Mouse (Mus musculus) megakaryocyte, embryonic 14.5 days (primary cell): Measurements from ENCODE around the gene Usp27x.

ENCODE experiments used
- FLI1 ChIP-seq: IDR thresholded peaks from 2 replicates; pipeline ENCODE4 v1.6.1; 2012; ENCODE audit warnings: low read length, inconsistent platforms, mixed read lengths
- GATA1 ChIP-seq: IDR thresholded peaks from 3 replicates; pipeline ENCODE4 v1.6.1; 2012; ENCODE audit warnings: mixed read lengths, low read length, inconsistent platforms, borderline replicate concordance

DNA sequence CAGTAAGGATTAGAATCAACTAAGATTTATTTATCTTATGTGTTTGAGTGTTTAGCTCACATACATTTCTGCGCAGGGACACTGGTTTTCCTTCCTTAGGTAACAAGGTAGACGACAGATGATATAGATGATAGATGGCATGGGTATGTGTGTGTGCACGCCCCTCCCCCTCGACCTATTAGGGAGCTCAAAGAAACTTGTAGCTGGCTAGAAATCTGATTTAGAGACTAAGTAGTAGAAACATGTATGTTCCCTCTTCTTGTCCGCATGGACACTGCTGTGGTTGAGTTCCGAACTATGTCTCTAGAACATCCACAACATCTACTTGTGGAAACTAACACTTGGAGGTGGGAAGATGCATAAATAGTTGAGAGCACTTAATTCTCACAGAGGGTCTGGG is 46.5 kb upstream of the Usp27x start:
- TF ChIP-seq GATA1 (no peak), FLI1 (no peak)
